Mouse (Mus musculus): ENCODE results near the gene Olfr599.
"Not testable (repeated sequence)": the region's sequence is repeated elsewhere in the genome, so short reads cannot be mapped to it uniquely, and the experiment has no call there.

Olfr599 gene

GRCm38 (mm10) chr7:103335617-103336016, at the start of gene Olfr599:
Gene Olfr599 (plus strand): TSS chr7:103335917.
- DNase-seq (ENCODE audit: extremely low spot score, low read depth, low spot score), result no peak

GRCm38 (mm10) chr7:103305348-103305747, 30.4 kb upstream of the Olfr599 start, which contains the start of gene Olfr596:
Gene Olfr596 (plus strand): TSS chr7:103305648.
- DNase-seq (ENCODE audit: extremely low spot score, low read depth, low spot score), result not testable (repeated sequence)

- not testable (repeated sequence) for DNase-seq (ENCODE audit: extremely low spot score, low read depth, low spot score)
Observed at GRCm38 (mm10) chr7:103316015-103316414, 19.7 kb upstream of the Olfr599 start, which contains the start of gene Olfr597. Gene Olfr597 (plus strand): TSS chr7:103316315.

GRCm38 (mm10) chr7:103323268-103323667, 12.4 kb upstream of the Olfr599 start, which contains the start of gene Olfr598:
Gene Olfr598 (plus strand): TSS chr7:103323568.
- no peak for DNase-seq (ENCODE audit: extremely low spot score, low read depth, low spot score)

- DNase-seq (ENCODE audit: extremely low spot score, low read depth, low spot score), result no peak
Observed at GRCm38 (mm10) chr7:103349569-103349968, 13.9 kb downstream of the Olfr599 start, which contains the start of gene Olfr600. Gene Olfr600 (minus strand): TSS chr7:103349669.

- DNase-seq (ENCODE audit: extremely low spot score, low read depth, low spot score), result no peak
Observed at GRCm38 (mm10) chr7:103362555-103362954, 26.8 kb downstream of the Olfr599 start, which contains the start of gene Olfr601. Gene Olfr601 (minus strand): TSS chr7:103362655.

- DNase-seq (ENCODE audit: extremely low spot score, low read depth, low spot score), result no peak
Observed at GRCm38 (mm10) chr7:103386077-103386476, 50.4 kb downstream of the Olfr599 start, which contains the start of gene Olfr603. Gene Olfr603 (minus strand): TSS chr7:103386177.

Measured in hindlimb bud, embryonic 11.5 days (tissue).